Mouse (Mus musculus): ENCODE measurements around the gene Rnf25.

Gene Rnf25

DNA sequence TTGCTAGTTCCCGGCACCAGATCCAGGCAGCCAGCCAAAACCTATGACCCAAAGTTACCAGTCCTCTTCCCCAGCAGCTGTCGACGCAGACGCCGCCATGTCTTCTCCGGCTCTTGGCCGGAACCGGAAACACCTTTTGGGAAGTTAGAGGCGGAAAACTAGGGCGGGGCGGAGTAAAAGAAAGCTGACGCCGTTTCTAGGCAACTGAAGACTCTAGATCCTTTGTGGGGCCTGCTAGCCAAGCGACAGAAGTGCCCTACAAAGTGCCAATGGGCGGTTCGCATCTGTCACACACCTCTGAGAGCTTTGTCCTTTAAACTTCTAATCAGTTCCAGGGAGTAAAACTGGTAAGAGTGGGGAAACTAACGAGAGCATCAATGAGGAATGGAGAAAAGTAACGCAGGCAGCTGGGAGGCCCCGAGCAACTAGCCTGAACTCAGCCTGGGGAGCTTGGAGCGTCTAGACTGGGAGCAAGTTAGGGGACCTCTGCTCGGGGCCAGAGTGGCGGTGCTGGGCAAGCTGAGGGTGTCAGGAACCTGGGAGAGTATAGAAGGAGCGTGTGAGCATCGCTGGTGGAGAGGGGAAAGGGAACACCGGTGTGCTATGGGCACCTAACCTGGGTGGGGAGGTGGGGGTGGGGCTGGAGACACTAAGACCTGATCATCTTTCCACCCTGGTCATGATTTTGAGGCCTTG is at the start of gene Rnf25, which contains the start of gene Stk36:
Gene Rnf25, minus strand, starts transcription at position 131 of the 696 bp plus-strand sequence.
Gene Stk36, plus strand, starts transcription at position 179 of the 696 bp plus-strand sequence.
- DNase-seq (ENCODE audit: extremely low spot score, low spot score) = peak; percentile 81

DNA sequence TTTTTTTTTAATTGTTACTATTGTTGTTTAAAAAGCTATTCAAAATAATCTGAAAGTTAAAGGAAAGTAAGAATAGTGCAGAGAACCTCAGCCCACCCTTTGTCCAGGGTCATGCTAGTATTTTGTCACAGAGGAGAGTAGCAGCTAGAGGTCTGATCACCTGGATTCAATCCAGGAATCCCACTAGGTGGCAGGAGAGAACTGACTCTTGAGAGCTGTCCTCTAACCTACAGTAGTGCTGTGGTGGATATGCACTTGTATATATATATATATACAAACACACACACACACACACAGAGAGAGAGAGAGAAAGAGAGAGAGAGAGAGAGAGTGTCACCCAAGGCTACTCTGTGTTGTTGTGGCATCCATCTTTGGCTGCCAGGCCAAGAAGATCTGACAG is 42.7 kb upstream of the Rnf25 start:
- no peak for DNase-seq (ENCODE audit: extremely low spot score, low spot score)

DNA sequence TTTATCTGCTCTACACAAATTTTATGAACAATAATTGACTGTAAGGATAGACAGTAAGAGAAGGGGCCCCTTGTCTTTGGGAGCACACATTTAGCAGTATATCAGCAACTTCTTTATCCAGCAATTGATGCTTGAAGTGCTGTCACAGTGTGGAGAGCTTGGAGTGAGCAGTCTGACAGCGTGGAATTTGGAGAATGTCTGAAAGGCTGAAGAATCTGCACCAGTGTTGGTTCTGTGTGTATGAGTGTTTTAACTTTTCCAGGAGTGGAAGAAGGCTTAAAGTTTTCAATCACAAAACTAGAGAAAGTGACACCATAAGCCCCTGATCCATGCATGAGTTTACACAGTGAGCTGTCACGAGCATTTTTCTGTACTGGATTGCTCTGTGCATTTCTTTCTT is 42.3 kb upstream of the Rnf25 start:
- no peak for DNase-seq (ENCODE audit: extremely low spot score, low spot score)

DNA sequence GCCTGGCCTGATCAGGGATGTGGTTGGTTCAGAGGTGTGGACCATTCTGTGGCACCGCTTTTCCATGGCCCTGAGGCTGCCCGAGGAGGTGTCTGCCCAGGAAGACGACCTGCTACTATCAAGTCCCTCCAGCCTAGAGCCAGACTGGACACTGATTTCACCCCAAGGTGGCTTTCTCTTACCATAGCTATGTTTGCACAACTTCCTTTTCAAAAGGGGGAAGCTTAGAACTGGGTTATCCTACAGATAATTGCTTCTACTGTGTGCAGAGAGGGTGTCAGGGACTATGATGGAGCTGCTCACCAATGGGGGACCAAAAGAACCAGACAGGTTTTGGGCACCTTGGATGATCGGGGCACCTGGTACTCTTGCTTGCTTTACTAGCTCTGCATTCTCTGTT is 31.5 kb upstream of the Rnf25 start:
- no peak for DNase-seq (ENCODE audit: extremely low spot score, low spot score)

DNA sequence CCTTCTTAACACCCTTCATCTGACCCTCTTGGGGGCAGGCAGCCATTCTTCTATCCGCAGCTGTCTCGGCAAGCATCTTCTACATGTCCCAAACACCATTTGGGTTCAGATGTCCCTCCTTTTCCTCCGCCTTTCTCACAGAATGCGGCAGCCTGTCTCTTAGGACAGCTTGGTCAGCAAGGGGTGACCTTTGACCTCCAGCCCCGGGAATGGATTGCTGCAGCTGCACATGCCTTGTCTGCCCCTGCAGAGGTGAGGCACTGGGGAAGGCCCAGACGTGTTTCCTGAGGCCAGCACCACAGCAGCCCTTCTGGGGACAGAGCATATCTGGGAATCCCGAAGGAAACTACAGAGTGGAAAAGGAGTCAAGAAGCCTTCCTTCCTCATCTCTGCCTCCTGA is 26.8 kb upstream of the Rnf25 start:
- no peak for DNase-seq (ENCODE audit: extremely low spot score, low spot score)

- no peak for DNase-seq (ENCODE audit: extremely low spot score, low spot score)
Measured at GRCm38 (mm10) chr1:74626076-74626475, 24.9 kb upstream of the Rnf25 start.

GRCm38 (mm10) chr1:74624183-74624582 is 23.0 kb upstream of the Rnf25 start:
- DNase-seq (ENCODE audit: extremely low spot score, low spot score) = no peak

DNA sequence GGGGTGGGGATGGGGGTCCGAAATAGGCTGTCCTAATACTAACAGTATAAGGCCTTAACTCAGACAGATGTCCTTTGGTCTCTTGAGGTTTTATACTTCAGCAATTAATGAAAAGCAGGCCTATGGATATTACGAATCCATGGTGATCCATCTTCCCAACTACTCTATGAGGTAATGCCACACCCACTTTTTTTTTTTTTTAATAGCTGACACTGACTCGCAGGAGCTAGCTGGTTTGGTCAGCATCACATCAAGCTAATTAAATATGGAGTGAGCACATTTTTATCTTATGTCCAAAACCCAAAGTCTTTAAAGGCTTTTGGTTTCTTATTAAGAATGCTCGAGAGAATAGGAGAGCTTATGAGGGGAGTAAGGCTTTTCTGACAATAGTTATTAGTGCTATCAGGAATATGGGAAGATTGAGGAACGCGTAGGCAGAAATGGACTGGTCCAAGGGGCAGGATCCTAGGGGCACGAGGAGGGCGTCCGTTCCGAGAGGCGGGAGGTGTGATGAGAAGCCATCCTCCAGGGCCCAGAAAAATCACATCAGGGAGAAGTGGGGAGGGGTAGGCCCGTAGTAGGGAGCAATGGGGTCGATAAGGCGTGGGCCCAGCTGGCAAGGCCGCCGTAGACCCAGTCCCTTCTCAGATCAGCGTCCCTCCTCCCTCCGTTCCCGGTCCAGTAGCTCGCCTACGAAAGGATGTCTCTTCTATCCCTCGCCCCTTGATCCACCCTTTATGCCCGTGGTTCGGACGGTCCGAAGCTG is 513 bp downstream of the Rnf25 start:
- no peak for DNase-seq (ENCODE audit: extremely low spot score, low spot score)

DNA sequence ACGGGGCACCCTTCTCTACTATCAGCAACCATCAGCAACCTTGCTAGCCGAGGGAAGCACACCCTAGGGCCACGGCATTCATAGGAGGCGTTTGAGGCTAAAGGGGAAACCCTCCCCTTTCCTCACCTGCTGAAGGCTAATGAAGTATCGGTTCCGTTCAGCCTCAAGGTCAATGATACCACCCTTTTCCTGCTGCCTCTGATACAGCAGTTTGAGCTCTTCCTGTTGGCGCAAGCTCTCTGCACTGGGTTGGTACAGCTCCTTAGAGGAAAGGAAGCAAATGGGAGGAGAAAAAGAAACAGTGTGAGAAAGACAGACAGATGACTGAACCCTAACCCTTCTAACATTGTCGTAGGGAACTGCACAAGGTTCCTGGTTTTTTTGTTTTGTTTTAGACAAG is 6.8 kb downstream of the Rnf25 start:
- DNase-seq (ENCODE audit: extremely low spot score, low spot score) = no peak

DNA sequence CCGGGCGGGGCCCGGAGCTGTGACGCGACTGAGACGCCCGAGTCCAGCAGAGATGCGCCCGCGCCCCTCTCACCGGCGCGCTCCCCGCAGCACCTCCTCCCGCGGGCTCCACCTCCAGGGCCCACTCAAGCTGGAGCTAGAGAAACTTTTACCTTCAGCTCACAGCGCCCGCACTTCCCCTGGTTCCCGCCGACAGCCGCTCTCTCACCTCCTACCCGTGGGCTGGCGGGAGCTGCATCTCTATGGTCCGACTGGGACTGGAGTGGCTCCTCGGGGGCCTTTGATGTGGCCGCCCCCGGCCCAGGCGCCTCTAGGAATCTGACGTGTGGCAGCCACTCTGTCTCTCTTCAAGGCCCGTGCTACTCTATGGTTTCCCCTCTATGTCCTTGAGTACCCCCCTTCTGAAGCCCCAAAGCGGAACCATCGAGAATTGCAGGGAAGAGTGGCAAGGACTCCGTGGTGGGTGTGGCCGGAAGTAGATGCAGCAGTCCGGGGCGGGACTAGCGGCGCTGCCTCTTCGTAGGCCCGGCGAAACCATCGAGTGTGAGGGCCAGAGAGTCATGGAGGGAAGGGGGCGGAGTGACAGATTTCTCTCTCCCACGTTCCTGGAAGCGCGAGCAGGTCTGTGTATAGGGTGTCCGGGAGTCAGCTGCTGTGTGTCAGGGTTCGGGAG is 13.3 kb downstream of the Rnf25 start, which contains the start of the genes Zfp142 and Bcs1l:
Gene Zfp142, minus strand, starts transcription at position 474 of the 673 bp plus-strand sequence.
Gene Bcs1l, plus strand, starts transcription at position 517 of the 673 bp plus-strand sequence.
- DNase-seq (ENCODE audit: extremely low spot score, low spot score) = peak; percentile 99

DNA sequence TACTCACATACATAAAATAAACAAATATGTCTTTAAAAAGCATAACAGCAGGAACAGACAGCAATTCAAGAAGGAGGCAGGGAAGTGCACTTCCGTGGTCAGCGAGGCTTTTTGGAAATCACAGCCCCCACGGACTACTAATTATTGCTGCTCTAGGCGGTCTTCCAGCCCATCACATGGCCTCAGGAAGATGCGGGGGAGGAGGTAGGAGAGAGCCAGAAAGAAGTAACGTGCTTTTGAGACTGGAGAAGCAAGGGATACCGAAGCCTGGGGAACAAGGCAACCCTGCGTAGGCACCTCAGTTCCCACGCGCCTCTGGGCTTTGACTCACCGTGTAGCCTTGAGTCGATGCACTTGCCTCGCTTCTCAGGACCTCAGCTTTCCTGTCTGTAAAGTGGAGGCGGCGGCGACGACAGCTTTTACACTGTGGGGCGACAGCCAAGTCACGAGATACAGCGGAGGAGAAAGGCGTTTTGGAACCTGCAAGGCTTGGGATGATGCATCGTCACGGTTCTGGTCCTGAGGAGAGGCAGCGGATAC is 13.9 kb downstream of the Rnf25 start:
- DNase-seq (ENCODE audit: extremely low spot score, low spot score) = no peak

DNA sequence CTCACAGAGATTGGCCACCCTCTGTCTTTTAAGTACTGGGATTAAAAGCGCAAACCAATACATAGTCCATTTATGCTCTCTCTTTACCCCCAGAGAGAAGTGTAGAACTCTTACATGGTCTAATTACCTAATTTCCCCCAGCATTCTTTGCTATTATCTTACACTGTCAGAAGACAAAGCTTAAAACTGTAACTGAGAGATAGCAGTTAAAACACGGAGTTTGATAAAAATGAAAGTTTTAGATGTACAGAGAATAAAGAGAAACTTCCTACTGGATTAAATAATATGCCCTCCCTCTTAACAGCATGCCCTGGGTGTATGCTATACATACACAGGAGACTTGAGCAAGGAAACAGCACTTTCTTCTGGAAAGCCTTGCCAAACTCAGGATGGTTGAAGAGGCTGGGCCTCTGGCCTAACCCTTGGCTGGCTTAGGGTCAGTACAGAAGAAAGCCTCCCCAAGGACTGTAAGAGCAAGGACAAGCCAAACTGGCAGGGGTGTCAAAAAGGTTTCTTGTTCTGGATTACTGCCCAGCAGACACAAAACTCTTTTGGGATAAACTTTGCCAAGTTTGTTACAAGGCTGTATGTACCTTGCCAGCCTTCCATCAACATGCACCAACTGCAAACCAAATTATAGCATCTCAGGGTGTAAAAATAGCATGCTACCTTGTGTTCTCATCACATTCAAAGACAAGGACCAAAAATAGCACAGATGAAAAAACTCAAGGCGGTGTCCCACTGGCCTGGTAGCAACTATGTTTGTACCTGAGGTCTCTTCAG is 16.4 kb downstream of the Rnf25 start:
- no peak for DNase-seq (ENCODE audit: extremely low spot score, low spot score)

DNA sequence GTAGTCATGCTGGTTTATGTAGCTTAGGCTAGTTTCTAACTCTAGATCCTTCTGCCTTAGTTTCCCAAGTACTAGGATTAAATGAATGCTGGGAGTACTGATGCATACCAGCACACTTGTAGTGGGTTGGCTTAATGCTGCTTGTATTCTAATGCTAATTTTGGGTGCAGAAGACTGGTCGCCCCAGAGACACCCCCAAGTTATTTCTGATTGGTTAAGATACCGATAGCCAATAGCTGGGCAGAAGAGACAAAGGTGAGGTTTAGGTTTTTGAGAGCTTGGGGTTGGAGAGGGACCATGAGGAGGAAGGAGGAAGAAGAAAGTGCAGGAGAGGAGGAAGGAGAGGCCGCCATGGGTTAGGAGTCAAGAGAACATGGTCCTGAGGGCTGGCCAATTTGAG is 18.6 kb downstream of the Rnf25 start:
- DNase-seq (ENCODE audit: extremely low spot score, low spot score) = no peak

DNA sequence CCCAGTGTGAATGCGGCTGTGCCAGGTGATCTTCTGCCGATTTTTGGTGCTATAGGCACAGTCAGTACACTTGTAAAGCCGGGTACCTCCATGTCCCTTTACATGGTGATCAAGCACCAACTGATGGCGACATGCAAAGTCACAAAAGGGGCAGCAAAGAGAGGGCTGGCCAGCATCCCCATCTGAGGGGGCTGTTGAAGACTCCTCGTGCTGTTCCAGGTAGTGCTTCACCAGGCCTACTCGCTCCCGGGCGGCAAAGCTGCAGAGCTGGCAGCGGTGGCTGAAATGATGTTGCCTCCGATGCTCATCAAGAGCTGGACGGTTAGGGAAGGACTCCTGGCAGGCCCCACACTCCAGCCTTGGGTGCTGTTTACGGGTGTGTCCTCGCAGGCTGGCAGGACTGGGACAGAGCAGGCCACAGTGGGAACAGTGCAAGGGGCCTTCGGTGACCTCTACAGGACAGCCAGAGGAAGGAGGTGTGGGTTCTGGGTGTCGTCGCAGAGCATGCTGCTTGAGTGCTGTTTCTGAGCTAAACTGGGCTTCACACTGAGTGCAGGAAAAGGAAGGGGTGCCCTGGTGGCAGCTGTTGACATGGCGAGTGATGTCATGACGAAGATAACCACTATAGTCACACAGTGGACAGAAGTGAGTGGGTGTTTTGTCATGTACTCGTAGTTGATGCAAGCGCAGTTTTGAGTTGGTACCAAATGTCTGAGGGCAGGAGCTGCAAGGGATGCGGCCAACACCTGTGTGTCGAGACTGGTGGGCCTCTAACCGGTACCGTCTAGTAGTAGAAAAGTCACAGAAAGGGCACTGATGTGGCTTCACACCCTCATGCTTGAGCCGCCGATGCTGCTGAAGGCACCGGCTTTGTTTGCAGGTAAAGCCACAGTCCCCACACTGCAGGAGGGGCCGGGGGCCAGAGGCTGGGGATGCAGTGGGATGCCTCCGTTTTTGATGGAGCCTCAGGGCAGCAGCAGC is 31.2 kb downstream of the Rnf25 start:
- DNase-seq (ENCODE audit: extremely low spot score, low spot score) = no peak

GRCm38 (mm10) chr1:74565834-74566233 is 35.4 kb downstream of the Rnf25 start:
- DNase-seq (ENCODE audit: extremely low spot score, low spot score) = no peak

- DNase-seq (ENCODE audit: extremely low spot score, low spot score) = no peak
Measured at GRCm38 (mm10) chr1:74559061-74559460, 42.1 kb downstream of the Rnf25 start.

DNA sequence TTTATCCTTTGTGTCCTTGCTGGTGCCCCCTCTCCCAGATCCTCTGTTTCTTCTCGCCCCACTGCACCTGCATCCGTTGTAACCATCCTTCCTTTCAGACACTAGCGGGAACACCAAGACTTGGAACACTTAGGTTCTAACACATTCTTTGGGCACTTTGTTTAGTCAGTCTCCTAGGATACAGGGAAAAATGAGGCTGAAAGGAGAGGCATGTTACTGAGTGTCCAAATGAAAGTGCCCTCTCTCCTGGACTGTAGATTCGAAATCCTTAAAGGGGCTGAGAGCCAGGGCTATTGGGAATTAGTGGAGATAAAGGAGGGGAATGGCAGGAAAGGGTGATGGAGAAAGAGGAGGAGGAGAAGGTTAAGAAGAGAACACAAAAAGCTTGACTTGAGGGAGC is 57.0 kb downstream of the Rnf25 start, which contains the start of gene Usp37:
Gene Usp37, minus strand, starts transcription at position 101 of the 400 bp plus-strand sequence.
- no peak for DNase-seq (ENCODE audit: extremely low spot score, low spot score)

Measured in neural tube, embryonic 10.5 days (tissue).